Mouse (Mus musculus): ENCODE measurements around the gene Acad10.

DNA sequence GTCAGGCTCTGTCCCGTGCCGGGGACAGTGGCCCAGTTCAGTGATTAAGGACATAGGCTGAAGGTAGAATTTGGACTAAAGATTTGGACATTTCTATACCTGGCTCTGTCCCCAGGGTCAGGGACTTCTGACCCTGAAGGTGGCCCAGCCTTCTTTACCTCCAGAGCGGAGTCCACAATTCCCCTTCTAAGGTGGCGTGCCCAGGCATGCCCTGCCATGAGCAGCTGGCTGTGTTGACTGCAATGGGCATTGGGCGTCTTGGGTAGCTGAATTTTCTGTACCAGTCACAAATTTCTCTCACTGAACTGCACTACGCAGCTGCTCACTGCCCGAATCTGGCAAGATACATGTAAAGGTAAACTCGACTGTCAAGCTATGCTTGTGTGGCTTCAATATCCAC is 78.4 kb downstream of the Acad10 start:
- no peak for TF ChIP-seq EP300 (IDR thresholded peaks at IDR 0.05; ENCODE audit: low read depth)
- no peak for TF ChIP-seq CTCF (IDR thresholded peaks at IDR 0.05; ENCODE audit: low read depth)
